ENCODE assay signal across 8 mouse cellular contexts in the genomic region with DNA sequence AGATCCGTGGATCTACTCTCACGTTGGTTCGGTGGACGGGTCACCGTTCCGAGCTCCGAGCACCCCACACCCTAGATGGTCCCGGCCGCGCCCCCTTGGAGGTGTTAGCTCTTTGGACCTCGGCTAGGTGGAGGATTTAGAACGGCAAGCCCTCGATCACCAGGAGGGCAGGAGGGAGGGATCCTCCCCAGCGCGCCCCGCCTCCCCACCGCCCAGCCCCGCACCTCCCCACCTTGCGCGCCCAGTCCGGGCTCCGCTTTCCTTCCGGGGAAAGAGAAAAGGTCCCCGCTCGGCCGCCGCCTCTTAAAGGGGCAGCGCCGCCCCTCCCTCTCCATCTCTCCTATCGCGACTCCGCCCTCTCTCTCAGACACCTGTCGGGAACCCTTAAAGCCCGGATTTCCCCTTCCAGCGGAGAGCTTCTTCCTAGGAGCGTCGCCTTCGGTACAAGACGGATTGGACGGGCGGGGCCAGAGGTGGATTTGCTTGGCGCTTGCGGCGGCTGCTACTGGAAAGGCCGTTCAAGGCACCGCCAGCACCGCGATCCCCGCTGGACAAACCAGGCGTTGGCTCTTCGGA. TPM values are rescaled to one million over a fixed set of nuclear protein-coding genes. Genes with fewer than 3 reads are reported as not detected.
DNase-seq lines count a peak whose midpoint lies in the region; ATAC-seq and TF ChIP-seq lines count a peak whose summit lies in the region.

Itga3 (minus strand) TSS at position 266 of the 576 bp plus-strand sequence.

- peak; percentile 63 for DNase-seq in NIH3T3 (ENCODE audit: low read depth)
- DNase-seq in cerebellum, adult 8-10 months = peak; percentile 76
- peak; percentile 23 to 26 for DNase-seq in frontal cortex, postnatal 25 days (ENCODE audit: low spot score in 2 of 2)
- DNase-seq in hindbrain, embryonic 14.5 days (ENCODE audit: low spot score) = peak; percentile 67
- peak; percentile 20 to 52 for DNase-seq in layer of hippocampus, postnatal 14 days (ENCODE audit: low spot score in 2 of 2)
- DNase-seq in lung, postnatal 0 days (ENCODE audit: low spot score) = peak; percentile 94
- DNase-seq in retina, postnatal 1 day = peak; percentile 83
- DNase-seq in B cell, adult 2 months = no peak

- H3K27me3 ChIP-seq in hindbrain, embryonic 14.5 days (ENCODE audit: control insufficient read depth, insufficient read depth, low read length) = peaks cover 22% of the 10 kb centered on the region
- H3K27me3 ChIP-seq in lung, postnatal 0 days (replicated peaks; ENCODE audit: insufficient read depth, low read length) = no peaks in the 10 kb centered on the region

- peak within 1 kb of the TSS; percentile 82 for H3K4me2 ChIP-seq in hindbrain, embryonic 14.5 days (replicated peaks)
- H3K4me2 ChIP-seq in lung, postnatal 0 days (replicated peaks; ENCODE audit: low read depth, low read length) = peak within 1 kb of the TSS; percentile 83

- peak within 1 kb of the TSS; percentile 71 for H3K27ac ChIP-seq in hindbrain, embryonic 14.5 days
- H3K27ac ChIP-seq in lung, postnatal 0 days (ENCODE audit: low read length) = peak within 1 kb of the TSS; percentile 92

- WGBS in hindbrain, embryonic 14.5 days = under 1% methylated on average over 46 of the region's 51 CpGs
- WGBS in lung, postnatal 0 days = under 1% methylated on average over 40 of the region's 51 CpGs

- peak within 1 kb of the TSS; percentile 69 for H3K4me3 ChIP-seq in hindbrain, embryonic 14.5 days (replicated peaks; ENCODE audit: low read length)
- H3K4me3 ChIP-seq in lung, postnatal 0 days (ENCODE audit: low read depth, low read length) = peak within 1 kb of the TSS; percentile 63

- no peaks in the 10 kb centered on the region for H3K9me3 ChIP-seq in hindbrain, embryonic 14.5 days (ENCODE audit: control insufficient read depth, low read length)
- no peaks in the 10 kb centered on the region for H3K9me3 ChIP-seq in lung, postnatal 0 days (ENCODE audit: low read length)

- no peak for TF ChIP-seq CTCF in lung, postnatal 0 days (IDR thresholded peaks at IDR 0.05)

- H3K4me1 ChIP-seq in hindbrain, embryonic 14.5 days (replicated peaks; ENCODE audit: control insufficient read depth, insufficient read depth, low read length) = peaks cover 12% of the 10 kb centered on the region
- H3K4me1 ChIP-seq in lung, postnatal 0 days (ENCODE audit: insufficient read depth, low read depth, low read length) = peaks cover 54% of the 10 kb centered on the region

- TF ChIP-seq EP300 in lung, postnatal 0 days (IDR thresholded peaks at IDR 0.05) = peak; percentile 72

- H3K36me3 ChIP-seq in hindbrain, embryonic 14.5 days (replicated peaks; ENCODE audit: control insufficient read depth, insufficient read depth) = no peaks in the 10 kb centered on the region
- H3K36me3 ChIP-seq in lung, postnatal 0 days (ENCODE audit: insufficient read depth, low read length) = no peaks in the 10 kb centered on the region

- peak; percentile 76 for ATAC-seq in hindbrain, embryonic 14.5 days (ENCODE audit: low FRiP score)
- peak; percentile 80 for ATAC-seq in lung, postnatal 0 days

- peak within 1 kb of the TSS; percentile 78 for H3K9ac ChIP-seq in hindbrain, embryonic 14.5 days
- peak within 1 kb of the TSS; percentile 74 for H3K9ac ChIP-seq in lung, postnatal 0 days (replicated peaks; ENCODE audit: low read depth)

RNA-seq across cellular contexts. Expression of gene Itga3, which starts in this region (rescaled TPM):
- polyA plus RNA-seq in hindbrain, embryonic 14.5 days (2014; fragmentation: Nextera tagmentation; extraction: Ambion mirVana) = 15.6 and 16.9 TPM in 2 replicates
- total RNA-seq in layer of hippocampus, postnatal 14 days (2021) = 10 to 100 TPM; 15.4 to 17.7 TPM
- polyA plus RNA-seq in lung, postnatal 0 days (2015; fragmentation: Nextera tagmentation; extraction: Ambion mirVana) = 44.3 and 63.1 TPM in 2 replicates

Comparison
In these comparisons a context has a peak if more than half of its experiments do, and no peak if none do; other contexts are left out.
1. DNase-seq: peak in NIH3T3 (single experiment), cerebellum, adult 8-10 months (single experiment), frontal cortex, postnatal 25 days (2 of 2), hindbrain, embryonic 14.5 days (single experiment), layer of hippocampus, postnatal 14 days (2 of 2), lung, postnatal 0 days (single experiment) and retina, postnatal 1 day (single experiment); none in B cell, adult 2 months (0 of 2).